Mouse (Mus musculus) liver, embryonic 14 days (tissue): ENCODE results near the gene Cp. TPM values are rescaled to one million over a fixed set of nuclear protein-coding genes. Genes with fewer than 3 reads are reported as not detected.

Experiments used
- polyA plus RNA-seq: library from polyadenylated mRNA; depleted of rRNA; stranded (reverse); fragments of >200 nt; gene quantifications from 2 replicates; pipeline ENCODE4 v1.2.3, GENCODE M21; 2012; rRNA removed

Gene Cp
- 8.2 and 8.4 TPM in 2 replicates for polyA plus RNA-seq

DNA sequence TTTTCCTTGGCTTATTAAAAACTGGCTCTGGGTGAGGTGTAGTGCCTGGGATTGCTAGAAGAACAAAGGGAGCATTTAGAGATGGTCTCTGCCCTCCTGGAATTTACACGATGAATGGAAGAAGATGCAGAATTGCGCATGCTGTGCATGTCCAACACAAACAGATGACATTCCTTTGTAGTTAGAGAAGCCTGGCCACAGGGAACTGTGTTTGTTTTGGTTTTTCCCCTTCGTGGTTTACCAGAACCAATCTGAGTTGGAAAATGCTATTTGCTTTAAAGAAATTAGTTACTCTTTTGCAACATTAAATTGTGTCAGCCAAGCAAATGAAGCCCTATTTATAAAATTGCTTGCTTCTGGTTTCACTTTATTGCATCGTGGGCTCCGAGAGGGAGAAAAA is at the start of gene Cp:
Cp (plus strand) TSS at position 170 of the 400 bp plus-strand sequence.

DNA sequence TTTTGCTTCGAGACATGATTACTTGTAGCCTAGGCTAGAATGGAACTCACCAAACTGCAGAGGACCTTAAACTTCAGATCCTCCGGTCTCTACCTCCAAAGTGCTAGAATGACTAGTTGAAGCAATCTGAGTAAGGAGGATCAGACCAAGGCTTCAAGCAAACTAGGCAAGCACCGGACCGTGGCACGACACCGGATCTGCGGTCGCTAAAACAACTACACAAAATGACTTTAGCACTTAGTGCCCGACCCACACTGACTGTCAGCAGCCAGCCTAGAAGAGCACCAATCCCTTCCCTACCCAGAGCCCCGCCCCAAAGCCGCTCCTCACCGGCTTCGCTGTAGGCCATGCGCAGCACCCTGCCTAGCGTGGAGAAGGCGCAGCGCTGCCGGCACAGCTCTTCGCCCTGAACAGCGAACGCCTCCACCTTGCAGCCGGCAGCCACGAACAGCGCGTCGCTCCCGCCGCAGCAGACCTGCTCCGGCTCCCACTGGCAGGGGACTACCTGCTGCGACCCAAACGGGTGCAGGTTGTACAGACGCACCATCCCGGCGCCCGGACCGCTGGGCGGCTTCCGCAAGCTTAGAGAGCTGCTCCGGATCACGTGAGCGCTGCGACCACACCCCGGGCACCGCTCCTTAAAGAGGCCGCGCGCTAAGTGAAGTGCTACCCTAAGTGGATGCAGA is 78.0 kb downstream of the Cp start, which contains the start of gene Hps3:
Hps3 (minus strand) TSS at position 597 of the 686 bp plus-strand sequence.

DNA sequence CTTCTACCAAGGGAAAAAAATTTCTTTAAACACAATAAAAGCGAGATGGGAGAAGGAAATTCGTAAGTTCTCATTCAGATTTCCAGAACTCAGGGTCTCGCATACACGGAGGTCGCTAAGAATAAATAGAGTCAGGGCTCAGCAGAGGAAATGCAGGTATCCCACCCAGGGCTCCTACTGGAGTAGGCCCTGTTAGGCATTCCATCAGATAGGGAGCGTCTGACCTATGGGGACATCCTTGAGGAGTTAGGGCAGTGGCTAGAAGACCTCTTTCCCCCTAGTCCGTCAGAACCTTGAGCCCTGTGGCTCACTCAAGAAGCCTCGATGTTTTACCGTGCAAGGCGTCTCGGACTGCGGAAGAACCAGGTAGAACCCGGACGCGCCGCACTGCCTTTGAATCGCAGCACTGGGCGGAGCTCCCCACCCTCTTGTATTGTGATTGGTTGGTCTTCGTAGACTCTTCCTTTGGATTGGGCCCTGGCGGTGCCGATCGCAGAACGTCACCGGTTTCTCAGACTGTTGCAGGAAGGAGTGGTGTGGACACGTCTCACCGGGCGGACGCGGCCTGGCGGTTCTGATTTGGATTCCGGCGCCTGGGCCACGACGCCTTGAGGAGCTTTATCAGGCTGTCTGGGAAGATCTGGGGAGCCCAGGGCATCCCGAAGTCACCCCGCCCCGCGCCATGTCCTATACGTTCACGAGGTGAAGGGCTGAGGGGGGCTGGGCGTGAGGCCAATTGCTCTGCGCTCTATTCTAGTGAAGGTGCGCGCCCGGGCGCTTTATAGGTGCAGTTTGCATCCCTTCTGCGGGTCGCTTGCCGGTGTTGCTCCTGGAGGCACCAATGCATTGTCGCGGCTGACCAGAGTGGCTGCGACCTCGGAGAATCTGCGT is 100.7 kb downstream of the Cp start, which contains the start of gene Hltf:
Hltf (plus strand) TSS at position 506 of the 891 bp plus-strand sequence.

Other genes starting within 250 kb of the Cp start
- 5.5 and 7.2 TPM in 2 replicates for gene Hps3, start 78.3 kb downstream of the Cp start, polyA plus RNA-seq
- 5.2 and 5.9 TPM in 2 replicates for gene Hltf, start 100.8 kb downstream of the Cp start, polyA plus RNA-seq
- gene Gyg, start 198.3 kb downstream of the Cp start, polyA plus RNA-seq: 11.0 and 13.0 TPM in 2 replicates